Mouse (Mus musculus) small intestine, adult 2 months (tissue): ENCODE results near the gene Atp5g3.
"Not testable (repeated sequence)": the region's sequence is repeated elsewhere in the genome, so short reads cannot be mapped to it uniquely, and the experiment has no call there.

ENCODE experiments used
- CTCF ChIP-seq: fragments of 200-500 bp; IDR thresholded peaks from 2 replicates; pipeline ENCODE4 v1.5.1; 2012; ENCODE audit warnings: low read depth, mild to moderate bottlenecking, control low read depth, inconsistent platforms, low read length, moderate library complexity, mixed read lengths; ENCODE audit not compliant: insufficient replicate concordance, insufficient read length; ENCODE audit errors: extremely low read depth
- POLR2A ChIP-seq: fragments of 200-500 bp; IDR thresholded peaks from 2 replicates; pipeline ENCODE4 v1.6.1; 2012; ENCODE audit warnings: low read depth, mild to moderate bottlenecking, control low read depth, inconsistent platforms, low read length, moderate library complexity

- TF ChIP-seq CTCF, POLR2A: not testable (repeated sequence)
Measured at GRCm38 (mm10) chr2:73902328-73902727, 8.8 kb downstream of the Atp5g3 start.
